Mouse (Mus musculus) spleen, adult 2 months (tissue): ENCODE data around the gene Ubtd1. TPM values are rescaled to one million over a fixed set of nuclear protein-coding genes. Genes with fewer than 3 reads are reported as not detected.

Source experiments
- DNase-seq, 2 experiments: peaks; one replicate each; pipeline versions ENCODE4 v3.0.0 to v3.0.0-alpha.2; 2012 to 2021; ENCODE audit warnings: low spot score in 2 of 2, low read depth in 1 of 2
- H3K27ac ChIP-seq: fragments of 200-500 bp; 2 replicates; pipeline ENCODE4 v1.5.1; 2012; ENCODE audit warnings: low read length, inconsistent platforms; ENCODE audit not compliant: insufficient read depth
- H3K27me3 ChIP-seq: fragments of 200-500 bp; 2 replicates; pipeline ENCODE4 v1.6.1; 2012; ENCODE audit warnings: mild to moderate bottlenecking, moderate library complexity, low read length, inconsistent platforms; ENCODE audit not compliant: control insufficient read depth, insufficient read depth
- H3K36me3 ChIP-seq: fragments of 200-500 bp; 2 replicates; pipeline ENCODE4 v1.6.1; 2012; ENCODE audit warnings: mild to moderate bottlenecking, low read length, inconsistent platforms; ENCODE audit not compliant: control insufficient read depth, insufficient read depth
- H3K4me1 ChIP-seq: fragments of 200-500 bp; 2 replicates; pipeline ENCODE4 v1.6.1; 2011; ENCODE audit warnings: inconsistent platforms; ENCODE audit not compliant: control insufficient read depth, insufficient read depth, insufficient read length
- H3K4me3 ChIP-seq: fragments of 200-500 bp; 2 replicates; pipeline ENCODE4 v1.5.1; 2011; ENCODE audit warnings: mild to moderate bottlenecking, inconsistent platforms; ENCODE audit not compliant: insufficient read depth, insufficient read length; ENCODE audit errors: extremely low read depth
- CTCF ChIP-seq: fragments of 200-500 bp; IDR thresholded peaks from 2 replicates; pipeline ENCODE4 v1.5.1; 2011; ENCODE audit warnings: mild to moderate bottlenecking, inconsistent platforms; ENCODE audit not compliant: insufficient read depth, insufficient read length, insufficient replicate concordance; ENCODE audit errors: extremely low read depth
- POLR2A ChIP-seq: fragments of 200-500 bp; IDR thresholded peaks from 2 replicates; pipeline ENCODE4 v1.6.1; 2011; ENCODE audit warnings: low read depth, low read length, inconsistent platforms
- WGBS: fragments of 180-500 bp; shearing (Covaris S2); methylation state at CpG from one replicate; pipeline ENCODE4 v1.1.7; 2018; 5-methylcytosine and 5-hydroxymethylcytosine counted together
- polyA plus RNA-seq: library from polyadenylated mRNA; depleted of rRNA; stranded (reverse); fragments of >200 nt; gene quantifications from 2 replicates; pipeline ENCODE4 v1.2.3, GENCODE M21; 2012

Ubtd1 gene
- polyA plus RNA-seq, 1 experiment: 18.6 TPM

GRCm38 (mm10) chr19:42009067-42009466, 27.5 kb downstream of the Ubtd1 start:
- no peak overlapping the region for H3K27ac ChIP-seq
- TF ChIP-seq POLR2A (no peak), CTCF (no peak)
- peaks cover 8% of the 10 kb centered on the region; the same call in 1 of the 2 replicates for H3K4me1 ChIP-seq
- no peaks in the 10 kb centered on the region for H3K27me3 ChIP-seq
- no peak overlapping the region for H3K4me3 ChIP-seq
- 65% methylated on average over 7 of the region's 7 CpGs for WGBS
- no peak for DNase-seq
- H3K36me3 ChIP-seq: no peaks in the 10 kb centered on the region

DNA sequence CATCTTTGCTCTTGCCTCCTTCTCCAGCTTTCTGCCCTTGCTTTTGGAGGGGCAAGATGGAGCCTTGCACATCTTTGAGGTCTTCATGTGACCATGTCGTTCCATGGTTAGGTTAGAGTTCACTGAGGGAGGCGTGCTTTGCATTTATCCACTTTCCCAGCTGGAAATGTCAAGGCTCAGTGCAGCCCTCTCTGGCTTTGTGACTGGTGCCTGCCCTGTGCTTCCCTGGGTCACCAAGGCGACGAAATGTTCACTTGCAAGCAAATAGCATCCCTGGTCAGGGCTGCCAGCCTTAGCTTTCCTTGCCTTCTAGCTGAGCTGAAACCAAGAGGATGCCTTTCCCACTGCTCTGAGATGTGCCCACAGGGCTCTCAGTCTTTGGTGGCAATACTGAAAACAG, 28.9 kb downstream of the Ubtd1 start:
- H3K4me1 ChIP-seq: peaks cover 6% of the 10 kb centered on the region; the same call in 1 of the 2 replicates
- H3K36me3 ChIP-seq: no peaks in the 10 kb centered on the region
- DNase-seq: no peak
- H3K27ac ChIP-seq: no peak overlapping the region
- H3K27me3 ChIP-seq: no peaks in the 10 kb centered on the region
- 86% methylated on average over 4 of the region's 4 CpGs for WGBS
- no peak overlapping the region for H3K4me3 ChIP-seq
- no peak for TF ChIP-seq POLR2A
- TF ChIP-seq CTCF: no peak

- no peak for DNase-seq
- 92% methylated on average over 7 of the region's 7 CpGs for WGBS
- no peaks in the 10 kb centered on the region for H3K27me3 ChIP-seq
- TF ChIP-seq CTCF (no peak), POLR2A (no peak)
- no peak overlapping the region for H3K27ac ChIP-seq
- H3K36me3 ChIP-seq: no peaks in the 10 kb centered on the region
- no peak overlapping the region for H3K4me3 ChIP-seq
- 0 out of 2 replicates have a peak, but pooled peaks cover 2% of the 10 kb centered on the region for H3K4me1 ChIP-seq
Observed at GRCm38 (mm10) chr19:42011123-42011522, 29.6 kb downstream of the Ubtd1 start.

DNA sequence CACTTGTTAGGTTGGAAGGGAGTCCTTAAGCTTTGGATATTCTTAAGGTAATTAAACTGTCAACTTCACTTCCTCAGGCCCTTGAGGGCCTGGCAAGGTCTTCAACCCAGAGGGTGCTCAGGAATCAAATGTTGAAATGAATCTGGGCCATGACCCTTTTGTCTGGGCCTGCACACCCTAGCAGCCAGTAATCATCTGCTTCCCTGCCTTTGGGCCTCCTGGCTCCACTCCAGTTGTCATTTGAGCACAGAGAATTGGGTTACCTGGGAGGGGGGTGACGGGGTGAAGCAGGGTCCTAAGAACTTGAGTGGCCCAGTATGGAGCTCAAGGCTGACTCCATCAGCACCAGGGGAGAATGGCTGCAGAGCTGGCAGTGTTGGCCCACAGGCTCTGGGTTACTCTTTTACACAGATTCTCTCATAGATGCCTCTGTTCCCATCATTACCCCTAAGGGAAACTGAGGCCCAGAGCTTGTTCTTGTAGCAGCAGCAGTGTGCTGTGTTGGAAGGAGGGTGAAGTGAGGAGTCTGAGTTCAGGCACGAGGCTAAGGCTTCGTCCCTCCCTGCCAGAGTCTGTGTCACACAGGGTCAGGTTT, 32.8 kb downstream of the Ubtd1 start:
- 81% methylated on average over 3 of the region's 3 CpGs for WGBS
- no peak overlapping the region for H3K4me3 ChIP-seq
- DNase-seq: no peak
- H3K36me3 ChIP-seq: no peaks in the 10 kb centered on the region
- no peak overlapping the region for H3K27ac ChIP-seq
- no peaks in the 10 kb centered on the region for H3K4me1 ChIP-seq
- TF ChIP-seq CTCF (no peak), POLR2A (no peak)
- H3K27me3 ChIP-seq: no peaks in the 10 kb centered on the region

DNA sequence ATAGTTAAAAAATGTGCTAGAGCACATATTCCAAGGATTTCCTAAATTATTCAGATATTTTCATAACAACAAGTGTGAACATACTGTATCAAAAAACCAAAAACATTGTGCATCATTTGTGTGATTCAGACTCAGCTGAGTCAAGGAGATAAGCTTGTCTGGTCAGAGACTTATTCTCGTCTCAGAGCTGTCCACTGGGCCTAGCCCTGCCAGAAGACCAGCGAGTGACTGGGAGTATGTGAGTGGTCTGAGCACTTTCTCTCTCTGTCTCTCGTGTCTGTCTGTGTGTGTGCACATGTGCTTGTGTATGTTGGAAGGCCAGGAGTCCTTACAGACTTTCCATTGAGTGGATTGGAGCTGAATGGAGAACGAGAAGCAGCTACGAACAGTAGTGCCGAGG, 33.4 kb downstream of the Ubtd1 start:
- Histone ChIP-seq H3K27me3 (no peaks in the 10 kb centered on the region), H3K4me1 (no peaks in the 10 kb centered on the region), H3K4me3 (no peak overlapping the region), H3K36me3 (no peaks in the 10 kb centered on the region), H3K27ac (no peak overlapping the region)
- WGBS: 87% methylated on average over 6 of the region's 6 CpGs
- no peak for TF ChIP-seq CTCF
- no peak for DNase-seq

- no peaks in the 10 kb centered on the region for H3K27me3 ChIP-seq
- no peaks in the 10 kb centered on the region for H3K36me3 ChIP-seq
- H3K4me1 ChIP-seq: no peaks in the 10 kb centered on the region
- no peak for DNase-seq
- H3K27ac ChIP-seq: no peak overlapping the region
- H3K4me3 ChIP-seq: no peak overlapping the region
- TF ChIP-seq POLR2A: no peak
- no peak for TF ChIP-seq CTCF
- 83% methylated on average over 4 of the region's 4 CpGs for WGBS
Observed at GRCm38 (mm10) chr19:42016251-42016650, 34.7 kb downstream of the Ubtd1 start.

DNA sequence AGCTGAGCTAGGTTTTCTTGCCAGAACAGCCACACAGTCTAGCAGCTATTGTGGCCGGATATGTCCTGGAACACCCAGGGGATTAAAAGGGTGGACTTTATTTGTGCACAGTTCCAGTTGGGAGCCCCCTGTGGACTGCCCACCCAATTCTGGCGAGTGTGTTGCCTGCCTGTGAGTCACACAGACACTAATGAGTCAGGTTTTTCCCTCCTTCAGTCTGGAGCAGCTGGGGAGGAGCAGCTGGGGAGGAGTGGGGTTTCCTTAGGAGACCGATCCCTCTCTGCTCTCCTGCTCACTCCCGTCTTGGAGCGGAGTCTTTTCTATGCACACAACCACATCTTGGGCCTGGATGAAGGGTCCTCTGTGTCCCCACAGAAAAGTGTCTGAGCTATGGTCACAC, 35.3 kb downstream of the Ubtd1 start:
- DNase-seq: no peak
- H3K27me3 ChIP-seq: no peaks in the 10 kb centered on the region
- H3K36me3 ChIP-seq: no peaks in the 10 kb centered on the region
- TF ChIP-seq POLR2A: no peak
- TF ChIP-seq CTCF: no peak
- H3K4me1 ChIP-seq: no peaks in the 10 kb centered on the region
- H3K27ac ChIP-seq: peak overlapping the region; percentile 35; the same call in 1 of the 2 replicates
- no peak overlapping the region for H3K4me3 ChIP-seq
- WGBS: 87% methylated on average over 5 of the region's 5 CpGs
